Mouse (Mus musculus): ENCODE results near the gene Spsb2.

GRCm38 (mm10) chr6:124805341-124806321 is 2.8 kb upstream of the Spsb2 start:
- TF ChIP-seq CTCF (IDR thresholded peaks at IDR 0.05; ENCODE audit: low read depth, low read length) (no peak), GATA2 (IDR thresholded peaks at IDR 0.05; ENCODE audit: borderline replicate concordance, low read depth, low read length) (no peak), GATA1 (IDR thresholded peaks at IDR 0.05; ENCODE audit: borderline replicate concordance, low read length) (no peak), TAL1 (conservative IDR thresholded peaks at IDR 0.05; ENCODE audit: low read depth, low read length) (no peak), POLR2AphosphoS5 (IDR thresholded peaks at IDR 0.05; ENCODE audit: insufficient replicate concordance, low read depth, low read length) (0 out of 2 replicates have a peak, but pooled peaks have one; percentile 21)
